Mouse (Mus musculus): ENCODE results near the gene Uggt2.

- TF ChIP-seq POLR2A (IDR thresholded peaks at IDR 0.05; ENCODE audit: low read depth, low read length), result no peak
- TF ChIP-seq CTCF (IDR thresholded peaks at IDR 0.05; ENCODE audit: borderline replicate concordance, insufficient read depth, low read length), result no peak
These were observed 141.2 kb downstream of the Uggt2 start for GRCm38 (mm10) chr14:118958010-118958409.
